Mouse (Mus musculus): ENCODE measurements around the gene Il2ra.

Gene Il2ra

GRCm38 (mm10) chr2:11706030-11706745 is 63.6 kb downstream of the Il2ra start:
- no peak for DNase-seq

DNA sequence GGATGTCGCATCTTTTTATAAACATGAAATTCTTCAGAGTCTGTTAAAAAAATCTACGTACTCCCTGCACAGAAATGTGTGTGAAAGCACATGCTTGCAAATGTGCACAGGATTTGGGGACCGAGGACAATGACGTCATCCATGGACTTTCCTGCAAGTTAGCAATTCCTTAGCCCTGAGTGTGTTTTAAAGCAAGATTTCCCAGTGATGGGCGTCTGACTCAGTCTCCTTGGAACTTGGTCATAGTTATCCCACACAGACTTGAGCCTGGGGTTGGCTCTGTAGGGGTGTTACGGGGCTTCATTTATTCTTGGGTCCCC is 64.1 kb downstream of the Il2ra start:
- DNase-seq = no peak

GRCm38 (mm10) chr2:11708538-11708937 is 65.9 kb downstream of the Il2ra start:
- DNase-seq = no peak

DNA sequence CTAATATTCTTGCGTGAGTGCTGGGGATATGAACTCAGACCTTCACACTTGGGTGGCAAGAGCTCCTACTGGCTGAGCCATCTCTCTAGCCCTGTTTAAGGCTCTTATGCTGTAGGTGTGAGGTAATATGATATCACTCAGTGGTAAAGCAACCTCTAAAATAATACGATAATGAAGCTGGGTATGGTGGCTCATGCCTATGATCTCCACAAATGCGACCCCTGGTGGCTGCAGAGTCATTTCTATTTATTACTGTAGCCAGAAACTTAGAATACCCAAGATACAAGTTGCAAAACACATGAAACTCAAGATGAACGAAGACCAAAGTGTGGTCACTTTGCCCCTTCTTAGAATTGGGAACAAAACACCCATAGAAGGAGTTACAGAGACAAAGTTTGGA is 67.5 kb downstream of the Il2ra start:
- peak; percentile 47 for DNase-seq

GRCm38 (mm10) chr2:11712483-11712990 is 69.9 kb downstream of the Il2ra start:
- no peak for DNase-seq

DNA sequence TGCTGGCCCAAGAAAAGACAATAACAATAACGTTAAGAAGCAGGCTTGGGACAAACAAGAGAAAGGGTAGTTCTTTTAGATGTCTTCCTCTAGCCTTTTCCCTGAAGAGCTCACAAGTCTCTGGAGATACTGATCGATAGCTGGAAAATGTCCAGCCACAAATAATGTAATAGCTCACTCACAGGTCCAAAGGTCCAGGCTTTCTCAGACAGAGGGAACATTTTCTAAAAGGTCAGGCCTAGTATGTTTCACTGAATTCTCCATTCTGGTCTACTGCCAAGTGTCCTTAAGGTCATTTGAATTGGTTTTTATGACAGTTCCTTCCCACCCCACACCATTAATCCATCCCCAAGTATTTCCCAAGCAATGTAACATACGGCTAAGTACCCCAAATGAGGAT is 70.4 kb downstream of the Il2ra start:
- no peak for DNase-seq

- DNase-seq = no peak
Measured at GRCm38 (mm10) chr2:11714535-11714934, 71.9 kb downstream of the Il2ra start.

- no peak for DNase-seq
Measured at GRCm38 (mm10) chr2:11718573-11718972, 76.0 kb downstream of the Il2ra start.

DNA sequence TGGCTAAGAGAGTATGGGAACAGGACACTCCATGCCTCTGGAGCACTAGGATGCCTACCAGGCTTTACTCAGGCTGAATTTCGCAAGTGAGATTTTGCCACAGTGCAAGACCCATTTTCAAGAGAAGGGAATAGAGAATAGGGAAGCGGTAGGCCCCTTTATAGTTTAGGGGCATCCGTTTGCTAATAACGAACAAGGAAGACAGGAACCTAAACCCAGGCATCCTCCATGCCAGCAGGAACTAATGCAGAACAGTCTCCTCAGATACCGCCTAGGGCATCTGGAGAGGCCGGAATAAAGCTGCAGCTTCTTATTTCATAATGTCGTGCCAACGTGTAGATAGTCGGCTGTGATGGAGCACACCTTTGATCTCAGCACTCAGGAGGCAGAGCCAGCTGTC is 80.0 kb downstream of the Il2ra start:
- no peak for DNase-seq

GRCm38 (mm10) chr2:11727574-11727973 is 85.0 kb downstream of the Il2ra start:
- no peak for DNase-seq

- no peak for DNase-seq
Measured at GRCm38 (mm10) chr2:11729091-11729490, 86.5 kb downstream of the Il2ra start.

- no peak for DNase-seq
Measured at GRCm38 (mm10) chr2:11732978-11733377, 90.4 kb downstream of the Il2ra start.

DNA sequence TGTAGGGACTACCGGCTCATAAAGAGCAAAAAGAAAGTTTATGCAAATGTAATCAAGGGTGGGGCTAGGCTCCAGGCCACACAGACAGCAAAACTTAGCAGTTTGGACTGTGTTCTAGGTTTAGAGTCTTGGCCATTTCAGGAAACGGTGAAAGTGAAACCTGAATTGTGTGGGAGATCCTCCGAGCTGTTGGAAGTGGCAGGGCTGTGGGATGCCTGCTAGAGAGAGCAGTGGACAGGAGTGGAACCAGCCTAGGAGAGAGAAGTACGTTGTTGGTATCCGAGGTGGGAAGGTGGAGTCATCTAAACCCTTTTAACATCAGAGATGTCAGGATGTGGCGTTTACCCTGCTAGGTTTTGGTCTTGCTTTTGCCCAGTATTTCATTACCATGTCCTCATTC is 93.2 kb downstream of the Il2ra start:
- no peak for DNase-seq

DNA sequence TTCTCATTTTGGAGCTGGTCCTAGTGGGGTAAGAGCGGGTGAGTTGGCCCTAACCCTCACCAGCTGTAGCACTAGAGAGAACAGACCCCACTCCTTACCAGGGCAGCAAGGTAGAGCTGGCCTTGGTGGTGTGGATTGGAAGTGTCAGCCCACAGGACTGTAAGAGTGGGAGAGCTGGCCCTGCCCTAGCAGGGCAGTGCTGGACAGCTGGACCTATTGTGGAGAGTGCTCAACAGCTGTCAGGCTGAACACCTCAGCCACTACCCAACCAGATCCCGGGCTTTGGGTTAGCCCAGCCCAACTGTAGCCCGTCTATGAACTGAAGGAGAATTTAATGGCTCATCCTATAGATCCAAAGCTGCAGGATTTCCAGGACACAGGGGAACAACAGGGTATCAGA is 96.2 kb downstream of the Il2ra start:
- DNase-seq = no peak

GRCm38 (mm10) chr2:11739516-11740051 is 97.0 kb downstream of the Il2ra start:
- DNase-seq = no peak

All from kidney, adult 18-20 months (tissue).